Mouse (Mus musculus): ENCODE results near the gene Pnkd.

DNA sequence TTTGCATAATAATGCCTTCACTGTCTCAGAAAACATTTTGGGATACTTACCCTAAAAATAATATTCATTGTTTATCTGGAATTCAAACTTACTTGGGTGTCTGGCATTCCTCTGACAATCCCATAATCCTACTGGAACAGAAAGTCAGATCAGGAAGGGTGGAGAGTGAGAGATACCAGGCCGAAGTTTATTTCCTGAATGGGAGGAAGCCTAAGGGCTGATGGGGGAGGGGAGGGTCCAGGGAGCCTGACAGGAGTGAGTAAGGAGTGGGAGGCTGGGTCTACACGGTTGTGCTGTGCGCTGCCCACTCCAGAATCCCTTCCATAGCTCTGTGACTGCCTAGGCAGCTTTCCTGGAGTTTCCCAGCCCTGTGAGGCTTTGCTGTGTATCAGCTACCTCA is 25.0 kb downstream of the Pnkd start:
- no peak for TF ChIP-seq CTCF (conservative IDR thresholded peaks at IDR 0.05; ENCODE audit: low read length)
- no peak for TF ChIP-seq POU5F1 (IDR thresholded peaks at IDR 0.05; ENCODE audit: borderline replicate concordance, low read length)
- no peak for TF ChIP-seq NANOG (IDR thresholded peaks at IDR 0.05; ENCODE audit: borderline replicate concordance, low read length)

All from E14TG2a.4 (cell line).